Mouse (Mus musculus) heart, embryonic 10.5 days (tissue): ENCODE data around the gene Galc. TPM values are rescaled to one million over a fixed set of nuclear protein-coding genes. Genes with fewer than 3 reads are reported as not detected.

ENCODE experiments used
- DNase-seq: peaks from one replicate; pipeline ENCODE4 v3.0.0-alpha.2; 2017; ENCODE audit warnings: low spot score
- H3K27ac ChIP-seq: fragments of 300-500 bp; sonication (generic); 2 replicates; pipeline ENCODE4 v1.5.1; 2016; ENCODE audit warnings: mild to moderate bottlenecking
- H3K27me3 ChIP-seq: fragments of 300-500 bp; sonication (generic); 2 replicates; pipeline ENCODE4 v1.6.1; 2016; ENCODE audit warnings: mild to moderate bottlenecking; ENCODE audit not compliant: poor library complexity, insufficient read depth, severe bottlenecking
- H3K36me3 ChIP-seq: fragments of 300-500 bp; sonication (generic); 2 replicates; pipeline ENCODE4 v1.6.1; 2016; ENCODE audit warnings: mild to moderate bottlenecking, moderate library complexity
- H3K4me1 ChIP-seq: fragments of 300-500 bp; sonication (generic); 2 replicates; pipeline ENCODE4 v1.6.1; 2016; ENCODE audit warnings: mild to moderate bottlenecking
- H3K4me3 ChIP-seq: fragments of 300-500 bp; sonication (generic); 2 replicates; pipeline ENCODE4 v1.5.1; 2016; ENCODE audit warnings: mild to moderate bottlenecking, moderate library complexity
- H3K9me3 ChIP-seq: fragments of 300-500 bp; sonication (generic); 2 replicates; pipeline ENCODE4 v1.6.1; 2016; ENCODE audit warnings: mild to moderate bottlenecking, moderate library complexity
- WGBS: fragments of 180-500 bp; shearing (Covaris S2); methylation state at CpG from one replicate; pipeline ENCODE4 v1.1.7; 2016; 5-methylcytosine and 5-hydroxymethylcytosine counted together
- polyA plus RNA-seq: library from polyadenylated mRNA; unstranded; fragments of >200 nt; fragmentation: Nextera tagmentation; extraction: Ambion mirVana; gene quantifications from 2 replicates; pipeline ENCODE4 v1.2.1, GENCODE M21; 2016

Gene Galc
- polyA plus RNA-seq, 1 experiment from 2014 or later, result 11.2 TPM

- H3K9me3 ChIP-seq, result no peaks in the 10 kb centered on the region
- 64% methylated on average over 1 of the region's 1 CpGs for WGBS
- H3K36me3 ChIP-seq, result no peaks in the 10 kb centered on the region
- no peak overlapping the region for H3K4me3 ChIP-seq
- H3K4me1 ChIP-seq, result no peaks in the 10 kb centered on the region
- H3K27ac ChIP-seq, result no peak overlapping the region
- no peaks in the 10 kb centered on the region for H3K27me3 ChIP-seq
- no peak for DNase-seq
These were observed 61.9 kb downstream of the Galc start for GRCm38 (mm10) chr12:98197401-98197800.

- Histone ChIP-seq H3K9me3 (no peaks in the 10 kb centered on the region), H3K4me3 (no peak overlapping the region), H3K36me3 (no peaks in the 10 kb centered on the region), H3K4me1 (peaks cover 4% of the 10 kb centered on the region; the same call in 1 of the 2 replicates), H3K27ac (no peak overlapping the region), H3K27me3 (no peaks in the 10 kb centered on the region)
- no peak for DNase-seq
- 74% methylated on average over 1 of the region's 1 CpGs for WGBS
These were observed 69.1 kb downstream of the Galc start for GRCm38 (mm10) chr12:98190201-98190600.

- Histone ChIP-seq H3K36me3 (no peaks in the 10 kb centered on the region), H3K27me3 (no peaks in the 10 kb centered on the region), H3K4me1 (peaks cover 4% of the 10 kb centered on the region; the same call in 1 of the 2 replicates), H3K27ac (no peak overlapping the region), H3K9me3 (no peaks in the 10 kb centered on the region), H3K4me3 (no peak overlapping the region)
- 81% methylated on average over 9 of the region's 9 CpGs for WGBS
- DNase-seq, result no peak
These were observed 70.2 kb downstream of the Galc start for GRCm38 (mm10) chr12:98189096-98189495.

- no peak overlapping the region for H3K4me3 ChIP-seq
- no peak for DNase-seq
- H3K36me3 ChIP-seq, result no peaks in the 10 kb centered on the region
- 64% methylated on average over 8 of the region's 8 CpGs for WGBS
- no peak overlapping the region for H3K27ac ChIP-seq
- no peaks in the 10 kb centered on the region for H3K9me3 ChIP-seq
- no peaks in the 10 kb centered on the region for H3K27me3 ChIP-seq
- peaks cover 4% of the 10 kb centered on the region; the same call in 1 of the 2 replicates for H3K4me1 ChIP-seq
These were observed 71.9 kb downstream of the Galc start for GRCm38 (mm10) chr12:98187186-98187899.

- 22% methylated on average over 9 of the region's 9 CpGs for WGBS
- peak; percentile 75 for DNase-seq
- peaks cover 6% of the 10 kb centered on the region for H3K4me1 ChIP-seq
- no peaks in the 10 kb centered on the region for H3K9me3 ChIP-seq
- H3K27ac ChIP-seq, result no peak overlapping the region
- no peaks in the 10 kb centered on the region for H3K27me3 ChIP-seq
- H3K4me3 ChIP-seq, result no peak overlapping the region
- no peaks in the 10 kb centered on the region for H3K36me3 ChIP-seq
These were observed 77.5 kb downstream of the Galc start for GRCm38 (mm10) chr12:98181729-98182128.

GRCm38 (mm10) chr12:98180807-98181206, 78.5 kb downstream of the Galc start:
- WGBS, result 81% methylated on average over 6 of the region's 6 CpGs
- Histone ChIP-seq H3K36me3 (no peaks in the 10 kb centered on the region), H3K27ac (no peak overlapping the region), H3K4me3 (no peak overlapping the region), H3K4me1 (peaks cover 6% of the 10 kb centered on the region), H3K9me3 (no peaks in the 10 kb centered on the region), H3K27me3 (no peaks in the 10 kb centered on the region)
- peak; percentile 10 for DNase-seq

GRCm38 (mm10) chr12:98180235-98180800, 78.9 kb downstream of the Galc start:
- 87% methylated on average over 16 of the region's 16 CpGs for WGBS
- no peak overlapping the region for H3K4me3 ChIP-seq
- no peaks in the 10 kb centered on the region for H3K9me3 ChIP-seq
- peaks cover 6% of the 10 kb centered on the region for H3K4me1 ChIP-seq
- H3K36me3 ChIP-seq, result no peaks in the 10 kb centered on the region
- no peak for DNase-seq
- H3K27ac ChIP-seq, result peak overlapping the region; percentile 16; the same call in 1 of the 2 replicates
- no peaks in the 10 kb centered on the region for H3K27me3 ChIP-seq

- Histone ChIP-seq H3K9me3 (no peaks in the 10 kb centered on the region), H3K4me3 (no peak overlapping the region), H3K36me3 (no peaks in the 10 kb centered on the region), H3K27ac (peak overlapping the region; percentile 16; the same call in 1 of the 2 replicates), H3K4me1 (peaks cover 6% of the 10 kb centered on the region), H3K27me3 (no peaks in the 10 kb centered on the region)
- 47% methylated on average over 1 of the region's 1 CpGs for WGBS
- DNase-seq, result no peak
These were observed 79.8 kb downstream of the Galc start for GRCm38 (mm10) chr12:98179496-98179895.

GRCm38 (mm10) chr12:98176632-98177031, 82.6 kb downstream of the Galc start:
- H3K36me3 ChIP-seq, result no peaks in the 10 kb centered on the region
- WGBS, result 90% methylated on average over 2 of the region's 2 CpGs
- H3K27ac ChIP-seq, result no peak overlapping the region
- H3K4me1 ChIP-seq, result peaks cover 6% of the 10 kb centered on the region
- DNase-seq, result no peak
- no peak overlapping the region for H3K4me3 ChIP-seq
- no peaks in the 10 kb centered on the region for H3K27me3 ChIP-seq
- H3K9me3 ChIP-seq, result no peaks in the 10 kb centered on the region

GRCm38 (mm10) chr12:98161901-98162300, 97.4 kb downstream of the Galc start:
- H3K4me3 ChIP-seq, result no peak overlapping the region
- 89% methylated on average over 3 of the region's 3 CpGs for WGBS
- no peaks in the 10 kb centered on the region for H3K27me3 ChIP-seq
- DNase-seq, result no peak
- no peaks in the 10 kb centered on the region for H3K4me1 ChIP-seq
- no peaks in the 10 kb centered on the region for H3K36me3 ChIP-seq
- H3K9me3 ChIP-seq, result no peaks in the 10 kb centered on the region
- H3K27ac ChIP-seq, result no peak overlapping the region

GRCm38 (mm10) chr12:98160867-98161266, 98.4 kb downstream of the Galc start:
- Histone ChIP-seq H3K36me3 (no peaks in the 10 kb centered on the region), H3K9me3 (no peaks in the 10 kb centered on the region), H3K27ac (no peak overlapping the region), H3K27me3 (no peaks in the 10 kb centered on the region), H3K4me3 (no peak overlapping the region), H3K4me1 (no peaks in the 10 kb centered on the region)
- WGBS, result 82% methylated on average over 6 of the region's 6 CpGs
- DNase-seq, result no peak
